Mouse (Mus musculus): ENCODE measurements around the gene Rassf4.

DNA sequence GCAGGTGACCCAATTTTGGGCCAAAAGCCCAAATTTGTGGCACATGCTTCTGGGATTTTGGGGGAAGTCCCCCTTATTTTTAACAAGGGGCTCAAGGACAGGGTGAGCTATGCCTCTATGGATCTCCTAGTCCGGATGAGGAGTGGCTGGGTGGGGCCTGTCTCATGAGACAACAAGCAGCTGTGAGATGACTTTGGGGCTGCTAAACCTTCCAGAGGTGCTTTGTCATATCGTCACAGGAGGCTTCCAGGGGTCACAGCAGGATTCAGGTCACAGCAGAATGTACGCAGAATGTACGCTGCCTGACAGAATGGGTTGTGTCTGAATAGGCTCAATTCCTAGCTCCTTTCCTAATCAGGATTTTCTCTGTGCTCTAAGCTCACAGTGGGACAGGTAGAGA, 44.6 kb upstream of the Rassf4 start:
- TF ChIP-seq POLR2A (IDR thresholded peaks at IDR 0.05; ENCODE audit: low read depth, low read length) (no peak), CTCF (IDR thresholded peaks at IDR 0.05; ENCODE audit: borderline replicate concordance, insufficient read depth, low read length) (no peak)

All from embryonic fibroblast, embryonic 13.5 days (primary cell).